Mouse (Mus musculus) liver, embryonic 18 days (tissue): ENCODE results near the gene Drd3. TPM values are rescaled to one million over a fixed set of nuclear protein-coding genes. Genes with fewer than 3 reads are reported as not detected.

Experiments used
- polyA plus RNA-seq: library from polyadenylated mRNA; depleted of rRNA; stranded (reverse); fragments of >200 nt; gene quantifications from 2 replicates; pipeline ENCODE4 v1.2.3, GENCODE M21; 2012; rRNA removed

Gene Drd3
- not detected in 2 replicates for polyA plus RNA-seq

GRCm38 (mm10) chr16:43753751-43754150 lies at the start of gene Drd3:
Gene Drd3 (plus strand): TSS chr16:43754026.

Other genes starting within 250 kb of the Drd3 start
- 0.06 TPM in 1 of 2 replicates, not detected in the other for gene Tigit, start 89.9 kb upstream of the Drd3 start, polyA plus RNA-seq
- gene Ccdc191, start 135.8 kb downstream of the Drd3 start, polyA plus RNA-seq = 1.2 and 1.9 TPM in 2 replicates
- gene Qtrt2, start 172.8 kb downstream of the Drd3 start, polyA plus RNA-seq = 9.9 and 12.1 TPM in 2 replicates
- gene Zdhhc23, start 225.8 kb downstream of the Drd3 start, polyA plus RNA-seq = 0.48 and 0.53 TPM in 2 replicates